Mouse (Mus musculus) CD4-positive helper T cell, adult 2 months (primary cell): ENCODE data around the gene Zc3h6.

Experiments used
- DNase-seq: peaks from one replicate; pipeline ENCODE4 v3.0.0-alpha.2; 2012; ENCODE audit warnings: low read depth, missing footprints, low spot score

Zc3h6 gene

DNA sequence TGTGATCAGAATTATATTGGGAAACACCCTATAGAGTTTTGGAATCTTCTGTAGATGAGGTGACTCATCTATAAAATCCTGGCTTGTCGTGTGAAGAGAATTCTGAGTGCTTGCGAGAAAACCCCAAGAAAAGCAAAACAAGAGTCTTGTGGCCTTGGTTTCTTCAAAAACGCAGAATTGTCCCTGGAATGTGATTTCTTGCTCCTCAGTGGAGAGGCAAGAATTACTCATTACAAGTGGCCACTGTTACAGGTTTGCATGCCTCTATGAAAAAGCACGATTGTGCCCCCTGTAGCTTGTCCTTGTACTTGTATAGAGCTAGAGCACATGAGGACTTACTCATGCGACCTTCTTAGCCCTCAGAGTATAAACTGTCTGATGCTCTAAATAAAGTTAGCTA is 68.2 kb downstream of the Zc3h6 start:
- DNase-seq: no peak

DNA sequence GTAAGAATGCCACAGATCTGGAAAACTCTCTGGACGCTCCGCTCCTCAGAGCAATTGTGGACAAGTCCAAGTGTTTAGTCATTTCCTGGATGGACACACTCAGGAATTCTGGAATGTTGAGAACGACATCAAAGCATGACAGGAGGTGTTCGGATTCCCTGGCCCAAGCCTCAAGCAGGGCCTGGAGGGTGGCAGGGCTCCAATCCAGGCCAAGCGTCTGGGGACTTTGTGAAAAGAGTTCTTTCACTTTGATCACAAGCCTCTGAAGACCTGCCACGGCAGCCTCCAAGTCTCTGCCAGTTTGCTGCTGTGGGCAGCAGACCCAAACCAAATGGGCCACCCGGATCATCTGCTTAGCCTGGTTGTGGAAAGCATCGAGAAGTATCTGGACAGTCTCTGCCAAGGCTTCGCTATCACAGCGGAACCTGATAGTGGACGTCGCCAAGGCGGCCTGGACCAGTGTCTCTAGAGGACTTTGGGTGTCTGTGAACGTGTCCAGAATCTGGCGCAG is 71.3 kb downstream of the Zc3h6 start:
- DNase-seq: no peak

GRCm38 (mm10) chr2:129038937-129039631 is 71.9 kb downstream of the Zc3h6 start:
- no peak for DNase-seq

DNA sequence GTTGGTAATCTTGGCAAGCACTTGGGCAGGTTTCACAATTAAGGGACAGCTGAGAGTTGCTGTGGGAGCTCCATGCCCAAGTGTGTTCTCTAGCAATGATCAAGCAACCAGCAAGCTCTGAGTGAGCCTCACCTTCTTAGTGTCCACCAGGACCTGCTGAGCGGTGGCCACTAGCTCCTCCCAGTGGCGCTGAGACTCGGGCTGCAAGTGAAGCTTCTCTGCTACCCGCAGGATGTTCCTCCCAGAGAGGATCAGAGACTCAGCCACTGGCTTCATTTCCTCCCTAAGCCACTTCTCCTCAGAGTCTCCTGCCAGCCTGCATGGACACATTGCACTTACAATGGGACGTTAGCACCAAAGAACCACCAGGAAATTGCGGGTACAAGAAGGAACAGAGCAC is 73.4 kb downstream of the Zc3h6 start:
- DNase-seq: no peak

DNA sequence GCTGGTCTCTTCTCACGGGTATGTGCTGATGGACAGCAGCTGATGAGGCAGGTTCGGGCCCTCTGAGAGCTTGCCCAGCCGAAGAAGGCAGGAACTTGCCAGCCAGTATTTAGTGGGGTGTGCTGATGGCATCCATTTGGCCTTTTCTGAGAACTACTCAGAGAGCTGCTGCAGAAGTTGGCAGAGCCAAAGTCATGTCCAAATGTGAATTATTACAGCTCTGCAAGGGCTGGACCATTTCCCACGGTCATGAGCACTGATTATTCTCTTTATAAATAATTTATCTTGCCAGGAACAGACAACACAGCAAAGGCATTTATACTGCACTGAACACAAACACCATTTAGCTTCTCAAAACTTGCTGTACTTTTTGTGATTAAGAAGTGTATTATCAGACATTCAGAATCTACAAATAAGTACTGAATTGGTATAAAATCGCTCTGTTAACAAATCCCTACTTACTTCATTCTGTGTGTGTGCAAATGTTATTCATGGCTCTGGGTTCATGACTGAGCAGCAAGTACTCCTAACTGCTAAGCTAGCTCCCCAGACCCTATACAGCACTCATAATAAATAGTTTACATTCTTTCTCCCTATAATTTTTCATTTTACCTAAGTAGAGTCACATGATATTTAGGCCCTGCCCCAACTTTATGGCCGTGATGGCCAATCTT is 79.1 kb downstream of the Zc3h6 start:
- no peak for DNase-seq

DNA sequence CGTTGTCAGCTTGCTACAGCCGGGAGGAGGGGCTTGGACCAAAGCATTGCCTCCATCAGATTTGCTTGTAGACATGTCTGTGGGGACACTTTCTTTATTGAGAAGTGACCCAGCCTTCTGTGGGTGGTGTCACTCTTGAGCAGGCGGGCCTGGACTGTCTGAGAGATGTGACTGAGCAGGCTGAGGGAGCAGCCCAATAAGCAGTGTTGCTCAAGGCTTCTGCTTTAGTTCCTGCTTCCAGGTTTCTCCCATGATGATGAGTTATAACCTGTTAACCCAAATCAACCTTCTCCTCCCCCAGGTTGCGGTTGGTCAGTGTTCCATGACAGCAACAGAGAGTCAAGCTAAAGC is 79.6 kb downstream of the Zc3h6 start:
- DNase-seq: no peak

DNA sequence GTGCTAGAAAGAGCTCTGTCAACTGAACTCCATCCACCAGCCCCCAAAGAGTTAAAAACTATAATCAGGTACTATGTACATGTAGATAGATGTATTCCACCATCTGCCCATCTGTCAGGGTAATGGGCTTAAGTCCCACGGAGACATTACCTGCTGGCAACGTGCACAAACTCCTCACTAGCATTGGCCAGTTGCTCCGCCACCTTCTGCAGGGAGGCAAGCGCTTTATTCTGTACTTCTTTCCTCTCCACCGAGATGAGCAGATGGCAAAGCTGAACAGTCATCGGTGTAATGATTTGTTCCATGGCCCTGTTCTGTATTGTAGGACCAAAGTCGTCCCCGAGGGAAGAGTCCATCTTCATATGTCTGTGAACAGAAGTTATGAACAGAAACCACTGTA is 80.6 kb downstream of the Zc3h6 start, which contains the start of gene Vinac1:
Vinac1 (minus strand) TSS at position 362 of the 400 bp plus-strand sequence.
- DNase-seq: no peak

- no peak for DNase-seq
Observed at GRCm38 (mm10) chr2:129052451-129052983, 85.3 kb downstream of the Zc3h6 start.

GRCm38 (mm10) chr2:129055741-129056140 is 88.5 kb downstream of the Zc3h6 start:
- DNase-seq: no peak

- peak; percentile 17 for DNase-seq
Observed at GRCm38 (mm10) chr2:129056597-129056996, 89.4 kb downstream of the Zc3h6 start.

GRCm38 (mm10) chr2:129057256-129057655 is 90.1 kb downstream of the Zc3h6 start:
- DNase-seq: no peak

DNA sequence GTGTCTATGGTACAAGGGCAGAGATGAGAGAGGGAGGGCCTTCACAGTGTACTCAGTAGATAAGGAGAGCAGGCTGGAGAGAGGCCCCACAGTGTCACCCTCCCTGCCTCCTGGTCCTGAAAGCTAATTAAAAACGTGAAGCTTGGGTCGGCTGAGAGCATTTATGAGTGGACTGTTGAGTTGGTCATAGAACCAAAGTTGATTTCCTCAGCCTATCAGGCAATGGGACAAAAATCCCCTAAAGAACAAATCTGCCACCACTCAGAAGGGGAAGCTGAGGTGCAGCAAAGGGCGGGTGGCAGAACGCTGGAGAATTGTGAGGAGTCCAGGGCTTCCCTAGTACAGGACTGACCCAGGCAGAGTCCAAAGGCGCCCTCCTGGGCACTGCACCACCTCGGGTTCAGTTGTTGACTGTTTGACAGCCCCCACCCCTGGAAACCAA is 90.7 kb downstream of the Zc3h6 start:
- DNase-seq: no peak

DNA sequence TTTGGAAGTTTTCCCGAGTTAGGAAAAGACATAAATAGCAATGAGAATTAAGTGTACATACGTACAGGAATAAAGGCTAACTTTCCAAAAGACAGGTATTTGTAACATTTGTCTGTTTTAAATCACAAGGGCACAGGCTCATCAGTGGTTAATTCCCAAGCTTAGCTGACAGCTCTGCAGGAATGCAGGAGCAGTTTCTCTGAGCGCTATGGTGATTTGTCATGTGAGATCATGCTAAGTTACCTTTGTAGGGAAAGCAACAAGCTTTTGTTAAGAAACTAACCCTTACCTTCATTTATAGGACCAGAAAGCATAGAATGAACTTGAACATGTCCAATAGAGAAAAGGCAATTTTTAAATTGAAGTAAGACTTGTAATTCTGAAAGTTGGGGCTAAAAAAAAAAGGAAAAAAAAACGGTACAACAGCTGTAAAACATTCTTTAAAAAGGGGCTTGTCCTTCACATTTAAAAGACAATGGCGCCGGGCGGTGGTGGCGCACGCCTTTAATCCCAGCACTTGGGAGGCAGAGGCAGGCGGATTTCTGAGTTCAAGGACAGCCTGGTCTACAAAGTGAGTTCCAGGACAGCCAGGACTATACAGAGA is 94.4 kb downstream of the Zc3h6 start:
- no peak for DNase-seq

DNA sequence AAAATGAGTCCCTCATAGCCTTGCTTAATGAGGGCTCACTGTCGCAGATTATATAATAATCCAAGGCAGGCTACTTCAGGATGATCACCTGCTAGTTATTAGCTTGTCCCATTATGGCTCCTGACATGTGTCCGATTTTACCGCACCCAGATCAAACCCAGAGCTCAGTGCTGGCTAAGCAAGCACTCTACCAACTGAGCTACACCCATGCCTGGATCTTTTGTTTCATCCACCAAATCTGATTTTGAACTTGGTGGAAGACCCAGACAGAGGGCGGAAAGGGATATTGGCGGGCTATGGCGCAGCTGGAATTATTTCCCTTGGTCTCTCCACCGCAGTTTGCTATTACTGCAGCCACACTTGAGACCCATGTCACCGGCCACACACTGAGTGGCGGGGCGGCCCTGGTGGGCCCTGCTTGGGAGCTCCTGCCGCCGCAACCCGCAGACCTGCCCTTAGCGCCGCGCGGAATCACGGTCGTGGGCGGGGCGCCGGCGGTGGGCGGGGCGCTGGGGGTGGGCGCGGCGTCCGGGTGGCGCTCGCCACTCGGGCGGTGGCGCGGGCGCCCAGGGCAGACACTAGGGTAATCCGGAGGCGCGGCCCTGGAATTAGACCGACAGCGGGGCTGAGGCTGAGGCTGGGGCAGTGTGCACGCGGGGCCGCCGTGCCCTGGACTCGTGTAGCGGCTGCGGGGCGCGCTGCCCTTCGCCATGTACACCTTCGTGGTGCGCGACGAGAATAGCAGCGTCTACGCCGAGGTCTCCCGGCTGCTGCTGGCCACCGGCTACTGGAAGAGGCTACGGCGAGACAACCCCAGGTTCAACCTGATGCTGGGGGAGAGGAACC is 98.5 kb downstream of the Zc3h6 start, which contains the start of gene Ttl:
Ttl (plus strand) TSS at position 506 of the 846 bp plus-strand sequence.
- peak; percentile 81 for DNase-seq

- peak; percentile 63 for DNase-seq
Observed at GRCm38 (mm10) chr2:129066326-129066725, 99.1 kb downstream of the Zc3h6 start.
